Mouse (Mus musculus) retina, embryonic 14.5 days (tissue): ENCODE data around the gene Osbpl8.
"Not testable (repeated sequence)": the region's sequence is repeated elsewhere in the genome, so short reads cannot be mapped to it uniquely, and the experiment has no call there.

Experiments
- DNase-seq: peaks from one replicate; pipeline ENCODE4 v3.0.0-alpha.2; 2015; ENCODE audit warnings: low spot score

The Osbpl8 gene

GRCm38 (mm10) chr10:111185574-111186269 lies 21.2 kb downstream of the Osbpl8 start:
- DNase-seq: no peak

- DNase-seq: no peak
These were observed 24.5 kb downstream of the Osbpl8 start for GRCm38 (mm10) chr10:111189022-111189555.

GRCm38 (mm10) chr10:111190110-111190795 lies 25.7 kb downstream of the Osbpl8 start:
- DNase-seq: no peak

- DNase-seq: no peak
These were observed 29.0 kb downstream of the Osbpl8 start for GRCm38 (mm10) chr10:111193536-111193935.

- no peak for DNase-seq
These were observed 31.6 kb downstream of the Osbpl8 start for GRCm38 (mm10) chr10:111196191-111196590.

- DNase-seq: not testable (repeated sequence)
These were observed 34.2 kb downstream of the Osbpl8 start for GRCm38 (mm10) chr10:111198705-111199104.

DNA sequence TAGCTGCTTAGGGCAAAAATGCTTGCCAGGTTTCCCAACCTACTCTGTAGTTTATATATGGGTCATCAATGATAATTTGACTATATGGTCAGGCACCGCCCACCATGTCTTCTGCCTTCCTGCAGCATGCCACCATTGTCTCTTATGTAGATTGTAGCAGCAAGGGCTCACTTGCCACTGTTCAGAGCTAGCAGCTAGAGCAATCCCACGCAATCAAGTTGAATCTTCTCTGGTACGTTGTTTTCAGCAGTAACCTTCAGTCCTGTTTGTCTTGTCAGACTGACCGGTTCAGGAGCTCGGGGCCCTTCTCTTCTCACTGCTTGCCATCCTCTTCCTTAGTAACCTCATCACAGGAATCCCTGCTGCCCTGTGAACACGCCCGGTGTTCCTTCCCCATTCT lies 36.6 kb downstream of the Osbpl8 start:
- DNase-seq: no peak

GRCm38 (mm10) chr10:111201666-111202065 lies 37.1 kb downstream of the Osbpl8 start:
- no peak for DNase-seq

DNA sequence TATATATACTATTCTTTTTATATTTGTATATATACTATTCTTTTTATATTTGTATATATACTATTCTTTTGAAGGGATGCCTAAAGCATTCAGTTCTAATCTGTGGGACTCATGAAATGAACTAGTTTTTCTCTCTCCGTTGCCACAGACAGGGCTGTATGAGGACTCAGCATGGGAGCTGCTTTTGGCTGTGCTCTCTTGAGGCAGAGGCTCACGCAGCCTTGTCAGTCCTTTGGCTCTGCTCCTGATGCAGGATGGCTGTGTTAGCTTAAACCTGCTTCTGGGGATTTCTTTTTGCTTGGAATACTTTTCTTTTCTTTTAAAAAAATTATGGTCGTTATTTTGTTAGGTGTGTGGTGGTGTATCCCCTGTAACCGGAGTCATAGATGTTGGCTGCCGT lies 39.5 kb downstream of the Osbpl8 start:
- DNase-seq: no peak

GRCm38 (mm10) chr10:111205421-111205820 lies 40.9 kb downstream of the Osbpl8 start:
- no peak for DNase-seq

DNA sequence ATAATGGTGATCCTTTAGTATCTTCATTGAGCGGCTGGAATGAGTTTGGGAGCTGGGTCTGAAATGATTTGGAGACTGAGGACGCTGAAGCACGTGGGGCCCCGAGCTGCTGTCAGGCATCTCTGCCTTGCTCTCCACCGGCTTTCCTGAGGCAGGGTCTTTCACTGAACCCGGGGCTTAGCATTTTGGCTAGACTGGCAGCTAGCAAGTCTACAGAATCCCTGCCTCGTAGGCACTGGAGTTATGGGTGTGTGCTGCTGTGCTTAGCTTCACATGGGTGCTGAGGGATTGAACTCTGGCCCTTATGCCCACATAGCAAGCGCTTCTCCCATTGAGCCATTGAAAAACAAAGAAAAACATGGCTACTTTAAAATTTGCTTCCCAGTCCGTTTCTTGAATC lies 42.8 kb downstream of the Osbpl8 start:
- DNase-seq: no peak

DNA sequence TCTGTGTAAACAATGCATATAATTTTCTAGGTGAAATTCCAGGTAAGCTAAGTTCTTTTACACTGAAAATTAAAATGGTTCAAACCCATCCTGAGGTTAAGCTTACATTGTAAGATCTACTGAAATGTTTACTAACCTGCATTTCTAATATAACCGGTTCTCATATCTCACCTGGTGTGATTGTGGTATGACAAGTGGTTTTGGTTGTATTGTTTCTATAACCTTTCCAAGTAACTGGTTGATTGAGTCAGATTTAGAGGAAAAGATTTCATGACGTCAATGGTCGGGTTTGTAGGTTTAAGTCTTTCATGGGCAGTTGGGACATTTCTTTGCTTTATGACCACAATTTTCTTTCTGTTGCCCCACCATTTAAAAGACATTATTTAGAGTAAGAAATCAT lies 49.5 kb downstream of the Osbpl8 start:
- DNase-seq: no peak

DNA sequence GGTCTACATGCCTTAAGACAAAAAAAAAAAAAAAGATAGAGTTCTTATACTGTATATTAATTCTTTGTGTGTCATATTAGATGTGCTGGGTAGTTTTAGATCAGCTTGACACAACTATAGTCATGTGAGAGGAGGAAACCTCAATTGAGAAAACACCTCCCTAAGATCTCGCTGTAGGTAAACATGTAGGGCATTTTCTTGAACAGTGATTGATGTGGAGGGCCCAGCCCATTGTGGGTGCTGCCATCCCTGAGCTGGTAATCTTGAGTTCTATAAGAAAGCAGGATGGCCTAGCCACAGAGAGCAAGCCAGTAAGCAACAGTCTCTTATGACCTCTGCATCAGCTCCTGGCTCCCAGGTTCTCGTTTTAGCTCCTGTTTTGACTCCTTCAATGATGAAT lies 50.1 kb downstream of the Osbpl8 start:
- DNase-seq: no peak

GRCm38 (mm10) chr10:111215572-111215971 lies 51.0 kb downstream of the Osbpl8 start:
- no peak for DNase-seq

DNA sequence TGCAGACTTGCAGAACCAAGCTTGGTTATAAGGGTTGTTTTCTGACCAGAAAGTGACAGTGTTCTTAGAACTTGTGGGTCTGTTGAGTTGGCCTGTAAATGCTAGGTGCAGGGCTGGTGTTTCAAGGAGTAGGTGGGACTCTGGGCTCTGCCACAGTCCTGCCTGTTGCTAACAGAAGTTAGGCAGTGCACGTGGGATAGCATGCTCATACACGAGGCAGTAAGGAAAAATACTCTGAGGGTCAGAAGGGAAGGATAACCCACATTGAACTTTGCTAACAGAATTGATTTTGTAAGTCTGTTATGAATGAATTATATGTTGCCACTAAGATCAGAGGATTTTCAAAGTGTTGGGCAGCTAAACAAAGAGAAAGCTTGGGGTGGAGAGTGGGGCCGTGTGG lies 51.6 kb downstream of the Osbpl8 start:
- DNase-seq: no peak

DNA sequence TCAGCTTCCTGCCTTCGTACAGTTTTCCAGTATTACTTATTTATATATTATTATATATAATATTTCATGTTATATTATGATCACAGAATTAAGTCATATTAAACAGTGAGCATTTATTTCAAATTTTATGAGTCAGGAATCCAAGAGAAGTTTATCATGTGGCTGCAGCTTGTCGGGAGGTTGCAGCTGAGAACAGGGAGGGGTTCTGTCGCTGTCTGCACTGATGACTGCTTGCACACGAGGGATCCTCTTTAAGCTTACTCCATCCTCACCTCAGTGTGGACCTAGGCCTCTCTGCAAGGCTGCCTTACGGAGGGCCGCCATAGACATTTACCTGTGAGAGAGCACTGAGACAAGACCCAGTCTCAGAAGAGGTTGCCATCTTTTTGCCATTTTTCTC lies 58.0 kb downstream of the Osbpl8 start:
- DNase-seq: no peak

GRCm38 (mm10) chr10:111223218-111223830 lies 58.8 kb downstream of the Osbpl8 start:
- peak; percentile 20 for DNase-seq

GRCm38 (mm10) chr10:111224696-111225095 lies 60.1 kb downstream of the Osbpl8 start:
- DNase-seq: no peak

GRCm38 (mm10) chr10:111226508-111226907 lies 62.0 kb downstream of the Osbpl8 start:
- DNase-seq: peak; percentile 93

DNA sequence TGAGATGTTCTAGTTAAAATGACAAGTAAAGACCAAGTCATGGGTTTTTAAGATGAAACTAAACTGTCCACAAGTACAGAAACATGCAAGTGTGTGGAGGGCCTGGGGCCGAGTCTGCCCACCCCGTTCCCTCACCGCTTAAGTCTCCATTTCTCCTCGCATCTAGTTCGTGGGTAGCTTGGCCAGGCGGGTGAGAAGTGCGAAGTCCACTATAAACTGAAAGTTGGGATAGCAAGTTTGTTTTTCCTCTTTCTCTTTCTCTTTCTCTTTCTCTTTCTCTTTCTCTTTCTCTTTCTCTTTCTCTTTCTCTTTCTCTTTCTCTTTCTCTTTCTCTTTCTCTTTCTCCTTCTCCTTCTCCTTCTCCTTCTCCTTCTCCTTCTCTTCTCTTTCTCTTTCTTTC lies 67.7 kb downstream of the Osbpl8 start:
- DNase-seq: not testable (repeated sequence)

GRCm38 (mm10) chr10:111233476-111234130 lies 69.1 kb downstream of the Osbpl8 start:
- DNase-seq: no peak
